Mouse (Mus musculus) CH12.LX (cell line): Measurements from ENCODE around the gene Prg2. TPM values are rescaled to one million over a fixed set of nuclear protein-coding genes. Genes with fewer than 3 reads are reported as not detected.

ENCODE experiments used
- DNase-seq: peaks from one replicate; pipeline ENCODE4 v3.0.0-alpha.2; 2013; ENCODE audit errors: extremely low read depth
- H3K27ac ChIP-seq: 2 replicates; pipeline ENCODE4 v1.5.1; 2012; ENCODE audit warnings: low read depth, mild to moderate bottlenecking, control low read depth, moderate library complexity; ENCODE audit not compliant: insufficient read depth
- H3K27me3 ChIP-seq: replicated peaks from 2 replicates; pipeline ENCODE3; 2012; ENCODE audit warnings: inconsistent platforms
- H3K36me3 ChIP-seq, 2 experiments: replicated peaks in 1 of 2; 2 replicates each; pipeline versions ENCODE3 to v1.6.1; 2012; ENCODE audit warnings: inconsistent platforms in 1 of 2, low read length in 1 of 2, mild to moderate bottlenecking in 1 of 2, mixed read lengths in 1 of 2, moderate library complexity in 1 of 2; ENCODE audit not compliant: control insufficient read depth in 1 of 2, insufficient read depth in 1 of 2
- H3K4me1 ChIP-seq, 2 experiments: 2 replicates each; pipeline ENCODE4 v1.6.1; 2012; ENCODE audit warnings: inconsistent platforms in 1 of 2, moderate library complexity in 1 of 2; ENCODE audit not compliant: insufficient read depth in 2 of 2, control insufficient read depth in 1 of 2
- H3K4me2 ChIP-seq: 2 replicates; pipeline ENCODE4 v1.6.1; 2012; ENCODE audit warnings: low read depth, mild to moderate bottlenecking, control low read depth; ENCODE audit not compliant: poor library complexity, insufficient read depth, severe bottlenecking
- H3K4me3 ChIP-seq, 3 experiments: fragments of 150-350 bp in 1 of 3; sonication (generic) in 1 of 3; replicated peaks in 1 of 3; 2 replicates each; pipeline versions ENCODE3 to v1.5.1; 2011 to 2012; ENCODE audit warnings: low read depth in 2 of 3, low read length in 2 of 3, mild to moderate bottlenecking in 2 of 3, moderate library complexity in 2 of 3, control low read depth in 1 of 3, improper control_type of control experiment in 1 of 3, inconsistent platforms in 1 of 3, mixed read lengths in 1 of 3; ENCODE audit not compliant: poor library complexity in 1 of 3
- H3K79me2 ChIP-seq: replicated peaks from 2 replicates; pipeline ENCODE4 v1.6.1; 2012; ENCODE audit warnings: mild to moderate bottlenecking, moderate library complexity; ENCODE audit not compliant: control insufficient read depth, poor library complexity, insufficient read depth, severe bottlenecking; ENCODE audit errors: extremely low read depth
- H3K9ac ChIP-seq: 2 replicates; pipeline ENCODE4 v1.6.1; 2012; ENCODE audit warnings: low read depth, mild to moderate bottlenecking, control low read depth, moderate library complexity; ENCODE audit not compliant: insufficient read depth
- H3K9me3 ChIP-seq: replicated peaks from 2 replicates; pipeline ENCODE3; 2012; ENCODE audit warnings: low read length, inconsistent platforms, mixed read lengths
- BHLHE40 ChIP-seq: IDR thresholded peaks from 2 replicates; pipeline ENCODE4 v1.6.1; 2011; ENCODE audit warnings: mild to moderate bottlenecking, low read depth, low read length, improper control_type of control experiment
- CHD2 ChIP-seq: IDR thresholded peaks from 2 replicates; pipeline ENCODE4 v1.6.1; 2011; ENCODE audit warnings: low read length, improper control_type of control experiment
- CTCF ChIP-seq, 2 experiments: IDR thresholded peaks in 1 of 2; conservative IDR thresholded peaks in 1 of 2; 2 replicates each; pipeline ENCODE4 v1.5.1; 2011 to 2012; ENCODE audit warnings: low read depth in 2 of 2, low read length in 2 of 2, improper control_type of control experiment in 1 of 2, inconsistent platforms in 1 of 2, mild to moderate bottlenecking in 1 of 2, moderate library complexity in 1 of 2
- E2F4 ChIP-seq: IDR thresholded peaks from 2 replicates; pipeline ENCODE4 v1.6.1; 2011; ENCODE audit warnings: low read depth, low read length, improper control_type of control experiment; ENCODE audit not compliant: insufficient replicate concordance
- EP300 ChIP-seq: IDR thresholded peaks from 2 replicates; pipeline ENCODE4 v1.6.1; 2011; ENCODE audit warnings: low read length, improper control_type of control experiment
- IRF4 ChIP-seq: IDR thresholded peaks from 2 replicates; pipeline ENCODE4 v1.6.1; 2014; ENCODE audit warnings: low read depth, mild to moderate bottlenecking, inconsistent platforms, low read length, improper control_type of control experiment
- JUND ChIP-seq: conservative IDR thresholded peaks from 2 replicates; pipeline ENCODE4 v1.6.1; 2011; ENCODE audit warnings: low read depth, low read length, improper control_type of control experiment
- MAX ChIP-seq: IDR thresholded peaks from 2 replicates; pipeline ENCODE4 v1.6.1; 2011; ENCODE audit warnings: low read length, improper control_type of control experiment
- MAZ ChIP-seq: IDR thresholded peaks from 2 replicates; pipeline ENCODE4 v1.6.1; 2012; ENCODE audit warnings: low read depth, mild to moderate bottlenecking, inconsistent platforms, low read length, improper control_type of control experiment, moderate library complexity
- MEF2A ChIP-seq: IDR thresholded peaks from 2 replicates; pipeline ENCODE4 v1.6.1; 2014; ENCODE audit warnings: low read depth, mild to moderate bottlenecking, inconsistent platforms, low read length, improper control_type of control experiment, borderline replicate concordance
- MXI1 ChIP-seq: IDR thresholded peaks from 2 replicates; pipeline ENCODE4 v1.6.1; 2011; ENCODE audit warnings: mild to moderate bottlenecking, low read depth, low read length, improper control_type of control experiment
- PAX5 ChIP-seq: IDR thresholded peaks from 2 replicates; pipeline ENCODE4 v1.6.1; 2012; ENCODE audit warnings: low read length, inconsistent platforms, mixed read lengths
- POLR2A ChIP-seq: IDR thresholded peaks from 2 replicates; pipeline ENCODE4 v1.6.1; 2011; ENCODE audit warnings: low read depth, mild to moderate bottlenecking, improper control_type of control experiment, low read length
- RAD21 ChIP-seq: IDR thresholded peaks from 2 replicates; pipeline ENCODE4 v1.6.1; 2011; ENCODE audit warnings: low read depth, mild to moderate bottlenecking, low read length, improper control_type of control experiment, moderate library complexity
- SIN3A ChIP-seq: IDR thresholded peaks from 2 replicates; pipeline ENCODE4 v1.6.1; 2012; ENCODE audit warnings: low read length, improper control_type of control experiment, inconsistent platforms
- SMC3 ChIP-seq: IDR thresholded peaks from 2 replicates; pipeline ENCODE4 v1.6.1; 2011; ENCODE audit warnings: low read depth, low read length, improper control_type of control experiment
- TCF12 ChIP-seq: IDR thresholded peaks from 2 replicates; pipeline ENCODE4 v1.6.1; 2014; ENCODE audit warnings: low read depth, mild to moderate bottlenecking, inconsistent platforms, low read length, improper control_type of control experiment
- USF1 ChIP-seq: IDR thresholded peaks from 2 replicates; pipeline ENCODE4 v1.6.1; 2014; ENCODE audit warnings: low read depth, mild to moderate bottlenecking, inconsistent platforms, low read length, improper control_type of control experiment
- ZC3H11A ChIP-seq: IDR thresholded peaks from 2 replicates; pipeline ENCODE4 v1.6.1; 2012; ENCODE audit warnings: low read depth, mild to moderate bottlenecking, inconsistent platforms, low read length, improper control_type of control experiment
- dilution Hi-C: fragments of 300-500 bp; cut with MboI; formaldehyde crosslinking; loops from 2 replicates; pipeline ENCODE4 v1.14.3; 2020; ENCODE audit warnings: low sequenced_read_pairs; ENCODE audit not compliant: extremely low pct_unique_long_range_greater_than_20kb, extremely low pct_ligation_motif_present
- in situ Hi-C: fragments of 300-500 bp; cut with MboI; formaldehyde crosslinking; loops from 3 replicates; pipeline ENCODE4 v1.14.3; 2019; ENCODE audit warnings: low sequenced_read_pairs, low pct_ligation_motif_present, low pct_unique_long_range_greater_than_20kb, mixed read lengths
- polyA plus RNA-seq: library from polyadenylated mRNA; unstranded; fragments of >175 nt; gene quantifications from 2 replicates; pipeline ENCODE4 v1.2.1, GENCODE M21; 2012; ENCODE audit warnings: low read depth; ENCODE audit not compliant: insufficient read length
- total RNA-seq, 2 experiments: library from RNA; depleted of rRNA; stranded (reverse); fragments of 300-350 nt in 1 of 2; fragments of >200 nt in 1 of 2; gene quantifications; 2 replicates each; pipeline ENCODE4 v1.2.3; 2012 to 2014

Gene Prg2
- total and polyA plus RNA-seq, 3 experiments: 0.60 to 0.93 (median 0.81) TPM

- Histone ChIP-seq H3K9me3 (no peaks in the 10 kb centered on the region), H3K4me3 (no peak overlapping the region), H3K9ac (no peak overlapping the region), H3K27me3 (no peaks in the 10 kb centered on the region), H3K4me2 (no peak overlapping the region), H3K27ac (no peak overlapping the region)
- in situ Hi-C loops: no loop called here
- TF ChIP-seq JUND: no peak
- TF ChIP-seq SIN3A: no peak
- TF ChIP-seq MAZ: no peak
- no peak for TF ChIP-seq MAX
- TF ChIP-seq MXI1: no peak
- no peak for TF ChIP-seq SMC3
- no peak for TF ChIP-seq TCF12
- no peak for TF ChIP-seq IRF4
- TF ChIP-seq MEF2A: no peak
- no peak for TF ChIP-seq EP300
- TF ChIP-seq USF1: no peak
- no peak for TF ChIP-seq POLR2A
- no peak for TF ChIP-seq PAX5
- TF ChIP-seq, all 38 proteins: peak for 0
- Histone ChIP-seq H3K79me2 (no peaks in the 10 kb centered on the region), H3K36me3 (peaks cover 0 to 5% of the 10 kb centered on the region in 2 experiments), H3K4me1 (peaks cover 0 to 17% of the 10 kb centered on the region in 2 experiments; a peak in 2 of 4 replicates)
- no peak for DNase-seq
- dilution Hi-C loops: no loop called here
These were observed 26.3 kb downstream of the Prg2 start for GRCm38 (mm10) chr2:85006600-85006999.

- in situ Hi-C loops (no loop called here), dilution Hi-C loops (no loop called here)
- Histone ChIP-seq H3K4me3 (no peak overlapping the region), H3K79me2 (no peaks in the 10 kb centered on the region), H3K36me3 (peaks cover 0 to 3% of the 10 kb centered on the region in 2 experiments), H3K27me3 (no peaks in the 10 kb centered on the region), H3K4me2 (no peak overlapping the region), H3K9me3 (no peaks in the 10 kb centered on the region), H3K4me1 (peaks cover 0 to 28% of the 10 kb centered on the region in 2 experiments; a peak in 2 of 4 replicates), H3K9ac (no peak overlapping the region), H3K27ac (no peak overlapping the region)
- DNase-seq: peak; percentile 72
- TF ChIP-seq SMC3 (peak; percentile 98), ZC3H11A (peak; percentile 86), BHLHE40 (no peak), CHD2 (no peak), EP300 (no peak), CTCF (conservative IDR thresholded peaks at IDR 0.05 in 1 of 2, IDR thresholded peaks at IDR 0.05 in 1 of 2; ENCODE audit: low read depth in 2 of 2, low read length in 2 of 2) (peak; percentile 72 to 93), RAD21 (peak; percentile 91), IRF4 (peak; percentile 60; the same call in 1 of the 2 replicates), E2F4 (0 out of 2 replicates have a peak, but pooled peaks have one; percentile 27)
These were observed 27.5 kb downstream of the Prg2 start for GRCm38 (mm10) chr2:85007729-85008128.
